In the genomic region with DNA sequence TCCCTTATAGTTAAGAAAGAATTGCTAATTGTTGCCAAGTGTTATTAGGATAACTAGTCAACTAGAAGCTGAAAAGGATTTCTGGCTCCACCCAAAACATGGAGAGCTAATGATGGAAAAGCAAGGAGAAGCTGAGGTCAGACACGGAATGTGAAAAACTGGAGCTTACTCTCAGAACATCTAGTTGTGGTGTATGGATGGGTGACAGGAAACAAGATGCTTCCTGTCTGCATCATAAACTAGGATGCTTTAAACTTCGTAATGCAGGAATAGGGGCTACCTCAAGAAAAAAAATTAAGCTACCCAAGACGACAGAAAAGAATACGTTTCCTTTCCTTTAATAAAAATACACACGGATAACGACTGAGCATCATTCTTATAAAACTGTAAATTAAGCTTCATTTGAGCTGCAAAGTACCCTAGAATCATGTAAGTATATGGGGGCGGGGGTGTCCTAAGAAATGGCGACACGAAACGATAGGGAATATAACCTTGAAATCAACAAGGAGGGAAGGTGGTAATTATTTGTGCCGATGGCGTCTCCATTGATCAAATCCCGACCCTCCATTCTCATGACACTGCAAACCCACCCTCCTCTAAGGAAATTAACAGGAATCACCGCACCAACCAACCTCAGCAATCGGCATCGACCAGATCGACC, we compare ENCODE assay signal across 8 mouse cellular contexts. TPM values are rescaled to one million over a fixed set of nuclear protein-coding genes. Genes with fewer than 3 reads are reported as not detected.
DNase-seq lines count a peak whose midpoint lies in the region; ATAC-seq and TF ChIP-seq lines count a peak whose summit lies in the region.

No protein-coding gene starts in this region.

- peak overlapping the region; percentile 33; the same call in 1 of the 2 replicates for H3K9ac ChIP-seq in kidney, embryonic 15.5 days
- peak overlapping the region; percentile 65 for H3K9ac ChIP-seq in forebrain, embryonic 16.5 days (replicated peaks; ENCODE audit: low read depth, low read length)
- H3K9ac ChIP-seq in liver, embryonic 14.5 days (replicated peaks): peak overlapping the region; percentile 52

- H3K4me1 ChIP-seq in kidney, embryonic 15.5 days: no peaks in the 10 kb centered on the region
- no peaks in the 10 kb centered on the region for H3K4me1 ChIP-seq in forebrain, embryonic 16.5 days (replicated peaks; ENCODE audit: control insufficient read depth, insufficient read depth, low read length)
- no peaks in the 10 kb centered on the region for H3K4me1 ChIP-seq in liver, embryonic 14.5 days (replicated peaks; ENCODE audit: control insufficient read depth in 2 of 2, insufficient read depth in 2 of 2, low read length in 1 of 2)

- H3K27me3 ChIP-seq in kidney, embryonic 15.5 days: no peaks in the 10 kb centered on the region
- H3K27me3 ChIP-seq in forebrain, embryonic 16.5 days (replicated peaks; ENCODE audit: control insufficient read depth, insufficient read depth, low read length): no peaks in the 10 kb centered on the region
- no peaks in the 10 kb centered on the region for H3K27me3 ChIP-seq in liver, embryonic 14.5 days (ENCODE audit: control insufficient read depth, insufficient read depth, low read length)

- peak overlapping the region; percentile 58 for H3K4me3 ChIP-seq in kidney, embryonic 15.5 days (replicated peaks)
- H3K4me3 ChIP-seq in forebrain, embryonic 16.5 days (replicated peaks; ENCODE audit: low read length): peak overlapping the region; percentile 61
- H3K4me3 ChIP-seq in liver, embryonic 14.5 days (ENCODE audit: insufficient read depth in 1 of 2, low read depth in 2 of 2, low read length in 2 of 2): peak overlapping the region; percentile 62 to 96

- no peak for TF ChIP-seq CTCF in liver, embryonic 14.5 days (IDR thresholded peaks at IDR 0.05; ENCODE audit: low read depth)

- no peak for TF ChIP-seq EP300 in liver, embryonic 14.5 days (IDR thresholded peaks at IDR 0.05; ENCODE audit: low read depth)

- H3K4me2 ChIP-seq in kidney, embryonic 15.5 days: peak overlapping the region; percentile 51
- peak overlapping the region; percentile 53 for H3K4me2 ChIP-seq in forebrain, embryonic 16.5 days (ENCODE audit: low read length)
- peak overlapping the region; percentile 63 for H3K4me2 ChIP-seq in liver, embryonic 14.5 days (ENCODE audit: low read depth)

- H3K9me3 ChIP-seq in kidney, embryonic 15.5 days (replicated peaks): no peaks in the 10 kb centered on the region
- H3K9me3 ChIP-seq in forebrain, embryonic 16.5 days (ENCODE audit: control insufficient read depth, low read length): no peaks in the 10 kb centered on the region
- no peaks in the 10 kb centered on the region for H3K9me3 ChIP-seq in liver, embryonic 14.5 days (ENCODE audit: control insufficient read depth, low read length)

- no peak for DNase-seq in kidney, postnatal 4 days
- DNase-seq in NIH3T3 (ENCODE audit: low read depth): peak; percentile 18
- DNase-seq in liver, embryonic 14.5 days (ENCODE audit: low read depth in 3 of 3, low spot score in 3 of 3): no peak
- DNase-seq in telencephalon, adult 2 months (ENCODE audit: low read depth, low spot score): peak; percentile 17
- no peak for DNase-seq in kidney, postnatal 36 days
- no peak for DNase-seq in layer of hippocampus, adult 9-10 months (ENCODE audit: low spot score)

- peak overlapping the region; percentile 83 for H3K27ac ChIP-seq in kidney, embryonic 15.5 days
- H3K27ac ChIP-seq in forebrain, embryonic 16.5 days (ENCODE audit: low read length): peak overlapping the region; percentile 89
- H3K27ac ChIP-seq in liver, embryonic 14.5 days: no peak overlapping the region

- no peak; the same call in 1 of the 2 replicates for ATAC-seq in kidney, embryonic 15.5 days (replicated peaks; ENCODE audit: low FRiP score)
- no peak; the same call in 1 of the 2 replicates for ATAC-seq in forebrain, embryonic 16.5 days
- ATAC-seq in liver, embryonic 14.5 days (ENCODE audit: insufficient read depth): peak; percentile 16; the same call in 1 of the 2 replicates

- no peaks in the 10 kb centered on the region for H3K36me3 ChIP-seq in kidney, embryonic 15.5 days
- no peaks in the 10 kb centered on the region for H3K36me3 ChIP-seq in forebrain, embryonic 16.5 days (ENCODE audit: control insufficient read depth, insufficient read depth)
- H3K36me3 ChIP-seq in liver, embryonic 14.5 days (replicated peaks; ENCODE audit: control insufficient read depth, insufficient read depth, low read depth): no peaks in the 10 kb centered on the region

- WGBS in kidney, embryonic 15.5 days: 14% methylated on average over 17 of the region's 17 CpGs
- WGBS in forebrain, embryonic 16.5 days: 15% methylated on average over 17 of the region's 17 CpGs
- WGBS in liver, embryonic 14.5 days (ENCODE audit: insufficient replicate concordance): 7% methylated on average over 17 of the region's 17 CpGs

RNA-seq across cellular contexts. Expression of gene Chm, which starts 0.6 kb away (rescaled TPM):
- polyA plus RNA-seq in kidney, embryonic 15.5 days (2015; fragmentation: Nextera tagmentation; extraction: Ambion mirVana): 12.9 and 13.4 TPM in 2 replicates
- polyA plus RNA-seq in forebrain, embryonic 16.5 days (2015; fragmentation: Nextera tagmentation; extraction: Ambion mirVana): 15.5 and 16.2 TPM in 2 replicates
- 0.94 and 1.7 TPM in 2 replicates for polyA plus RNA-seq in liver, embryonic 14.5 days (2012; rRNA removed)
- polyA plus RNA-seq in liver, embryonic 14.5 days (2014; fragmentation: Nextera tagmentation; extraction: Ambion mirVana): 4.2 and 5.5 TPM in 2 replicates

Comparison
In these comparisons a context has a peak if more than half of its experiments do, and no peak if none do; other contexts are left out.
1. DNase-seq: peak in NIH3T3 (single experiment) and telencephalon, adult 2 months (single experiment); none in kidney, postnatal 4 days (0 of 2), liver, embryonic 14.5 days (0 of 3), kidney, postnatal 36 days (0 of 2) and layer of hippocampus, adult 9-10 months (single experiment).
2. Peak in every context shown above with its lines, with median percentiles within 50 percentile points of each other: H3K4me2 ChIP-seq, H3K4me3 ChIP-seq and H3K9ac ChIP-seq.